Mouse (Mus musculus) CH12.LX (cell line): ENCODE measurements around the gene AU041133. TPM values are rescaled to one million over a fixed set of nuclear protein-coding genes. Genes with fewer than 3 reads are reported as not detected.

Experiments used
- DNase-seq: peaks from one replicate; pipeline ENCODE4 v3.0.0-alpha.2; 2013; ENCODE audit errors: extremely low read depth
- H3K27ac ChIP-seq: 2 replicates; pipeline ENCODE4 v1.5.1; 2012; ENCODE audit warnings: low read depth, mild to moderate bottlenecking, control low read depth, moderate library complexity; ENCODE audit not compliant: insufficient read depth
- H3K27me3 ChIP-seq: replicated peaks from 2 replicates; pipeline ENCODE3; 2012; ENCODE audit warnings: inconsistent platforms
- H3K36me3 ChIP-seq, 2 experiments: replicated peaks in 1 of 2; 2 replicates each; pipeline versions ENCODE3 to v1.6.1; 2012; ENCODE audit warnings: inconsistent platforms in 1 of 2, low read length in 1 of 2, mild to moderate bottlenecking in 1 of 2, mixed read lengths in 1 of 2, moderate library complexity in 1 of 2; ENCODE audit not compliant: control insufficient read depth in 1 of 2, insufficient read depth in 1 of 2
- H3K4me1 ChIP-seq, 2 experiments: 2 replicates each; pipeline ENCODE4 v1.6.1; 2012; ENCODE audit warnings: inconsistent platforms in 1 of 2, moderate library complexity in 1 of 2; ENCODE audit not compliant: insufficient read depth in 2 of 2, control insufficient read depth in 1 of 2
- H3K4me2 ChIP-seq: 2 replicates; pipeline ENCODE4 v1.6.1; 2012; ENCODE audit warnings: low read depth, mild to moderate bottlenecking, control low read depth; ENCODE audit not compliant: poor library complexity, insufficient read depth, severe bottlenecking
- H3K4me3 ChIP-seq, 3 experiments: fragments of 150-350 bp in 1 of 3; sonication (generic) in 1 of 3; replicated peaks in 1 of 3; 2 replicates each; pipeline versions ENCODE3 to v1.5.1; 2011 to 2012; ENCODE audit warnings: low read depth in 2 of 3, low read length in 2 of 3, mild to moderate bottlenecking in 2 of 3, moderate library complexity in 2 of 3, control low read depth in 1 of 3, improper control_type of control experiment in 1 of 3, inconsistent platforms in 1 of 3, mixed read lengths in 1 of 3; ENCODE audit not compliant: poor library complexity in 1 of 3
- H3K79me2 ChIP-seq: replicated peaks from 2 replicates; pipeline ENCODE4 v1.6.1; 2012; ENCODE audit warnings: mild to moderate bottlenecking, moderate library complexity; ENCODE audit not compliant: control insufficient read depth, poor library complexity, insufficient read depth, severe bottlenecking; ENCODE audit errors: extremely low read depth
- H3K9ac ChIP-seq: 2 replicates; pipeline ENCODE4 v1.6.1; 2012; ENCODE audit warnings: low read depth, mild to moderate bottlenecking, control low read depth, moderate library complexity; ENCODE audit not compliant: insufficient read depth
- H3K9me3 ChIP-seq: replicated peaks from 2 replicates; pipeline ENCODE3; 2012; ENCODE audit warnings: low read length, inconsistent platforms, mixed read lengths
- BHLHE40 ChIP-seq: IDR thresholded peaks from 2 replicates; pipeline ENCODE4 v1.6.1; 2011; ENCODE audit warnings: mild to moderate bottlenecking, low read depth, low read length, improper control_type of control experiment
- CHD1 ChIP-seq: IDR thresholded peaks from 2 replicates; pipeline ENCODE4 v1.6.1; 2012; ENCODE audit warnings: low read depth, low read length, improper control_type of control experiment, inconsistent platforms
- E2F4 ChIP-seq: IDR thresholded peaks from 2 replicates; pipeline ENCODE4 v1.6.1; 2011; ENCODE audit warnings: low read depth, low read length, improper control_type of control experiment; ENCODE audit not compliant: insufficient replicate concordance
- ELF1 ChIP-seq: IDR thresholded peaks from 2 replicates; pipeline ENCODE4 v1.6.1; 2014; ENCODE audit warnings: low read depth, mild to moderate bottlenecking, inconsistent platforms, low read length, improper control_type of control experiment
- EP300 ChIP-seq: IDR thresholded peaks from 2 replicates; pipeline ENCODE4 v1.6.1; 2011; ENCODE audit warnings: low read length, improper control_type of control experiment
- IRF4 ChIP-seq: IDR thresholded peaks from 2 replicates; pipeline ENCODE4 v1.6.1; 2014; ENCODE audit warnings: low read depth, mild to moderate bottlenecking, inconsistent platforms, low read length, improper control_type of control experiment
- JUN ChIP-seq: IDR thresholded peaks from 2 replicates; pipeline ENCODE4 v1.6.1; 2011; ENCODE audit warnings: low read depth, mild to moderate bottlenecking, low read length, improper control_type of control experiment, moderate library complexity; ENCODE audit not compliant: insufficient read depth
- MAFK ChIP-seq: IDR thresholded peaks from 2 replicates; pipeline ENCODE4 v1.6.1; 2011; ENCODE audit warnings: low read length, improper control_type of control experiment; ENCODE audit not compliant: insufficient replicate concordance
- MEF2A ChIP-seq: IDR thresholded peaks from 2 replicates; pipeline ENCODE4 v1.6.1; 2014; ENCODE audit warnings: low read depth, mild to moderate bottlenecking, inconsistent platforms, low read length, improper control_type of control experiment, borderline replicate concordance
- MXI1 ChIP-seq: IDR thresholded peaks from 2 replicates; pipeline ENCODE4 v1.6.1; 2011; ENCODE audit warnings: mild to moderate bottlenecking, low read depth, low read length, improper control_type of control experiment
- NELFE ChIP-seq: IDR thresholded peaks from 2 replicates; pipeline ENCODE4 v1.6.1; 2011; ENCODE audit warnings: low read depth, low read length, improper control_type of control experiment
- NRF1 ChIP-seq: IDR thresholded peaks from 2 replicates; pipeline ENCODE4 v1.6.1; 2014; ENCODE audit warnings: low read depth, mild to moderate bottlenecking, inconsistent platforms, low read length, improper control_type of control experiment, moderate library complexity
- PAX5 ChIP-seq: IDR thresholded peaks from 2 replicates; pipeline ENCODE4 v1.6.1; 2012; ENCODE audit warnings: low read length, inconsistent platforms, mixed read lengths
- POLR2A ChIP-seq: IDR thresholded peaks from 2 replicates; pipeline ENCODE4 v1.6.1; 2011; ENCODE audit warnings: low read depth, mild to moderate bottlenecking, improper control_type of control experiment, low read length
- POLR2AphosphoS2 ChIP-seq: IDR thresholded peaks from 2 replicates; pipeline ENCODE4 v1.6.1; 2011; ENCODE audit warnings: low read depth, low read length, improper control_type of control experiment
- RCOR1 ChIP-seq: conservative IDR thresholded peaks from 2 replicates; pipeline ENCODE4 v1.6.1; 2012; ENCODE audit warnings: low read depth, mild to moderate bottlenecking, inconsistent platforms, low read length, improper control_type of control experiment
- SIN3A ChIP-seq: IDR thresholded peaks from 2 replicates; pipeline ENCODE4 v1.6.1; 2012; ENCODE audit warnings: low read length, improper control_type of control experiment, inconsistent platforms
- SMC3 ChIP-seq: IDR thresholded peaks from 2 replicates; pipeline ENCODE4 v1.6.1; 2011; ENCODE audit warnings: low read depth, low read length, improper control_type of control experiment
- UBTF ChIP-seq: IDR thresholded peaks from 2 replicates; pipeline ENCODE4 v1.6.1; 2012; ENCODE audit warnings: low read depth, mild to moderate bottlenecking, inconsistent platforms, low read length, improper control_type of control experiment, moderate library complexity
- USF2 ChIP-seq: conservative IDR thresholded peaks from 2 replicates; pipeline ENCODE4 v1.6.1; 2011; ENCODE audit warnings: low read depth, low read length, improper control_type of control experiment
- ZC3H11A ChIP-seq: IDR thresholded peaks from 2 replicates; pipeline ENCODE4 v1.6.1; 2012; ENCODE audit warnings: low read depth, mild to moderate bottlenecking, inconsistent platforms, low read length, improper control_type of control experiment
- ZKSCAN1 ChIP-seq: IDR thresholded peaks from 2 replicates; pipeline ENCODE4 v1.6.1; 2012; ENCODE audit warnings: low read depth, inconsistent platforms, low read length, improper control_type of control experiment, borderline replicate concordance
- ZMIZ1 ChIP-seq: IDR thresholded peaks from 2 replicates; pipeline ENCODE4 v1.6.1; 2012; ENCODE audit warnings: low read depth, mild to moderate bottlenecking, inconsistent platforms, low read length, improper control_type of control experiment
- dilution Hi-C: fragments of 300-500 bp; cut with MboI; formaldehyde crosslinking; loops from 2 replicates; pipeline ENCODE4 v1.14.3; 2020; ENCODE audit warnings: low sequenced_read_pairs; ENCODE audit not compliant: extremely low pct_unique_long_range_greater_than_20kb, extremely low pct_ligation_motif_present
- in situ Hi-C: fragments of 300-500 bp; cut with MboI; formaldehyde crosslinking; loops from 3 replicates; pipeline ENCODE4 v1.14.3; 2019; ENCODE audit warnings: low sequenced_read_pairs, low pct_ligation_motif_present, low pct_unique_long_range_greater_than_20kb, mixed read lengths
- polyA plus RNA-seq: library from polyadenylated mRNA; unstranded; fragments of >175 nt; gene quantifications from 2 replicates; pipeline ENCODE4 v1.2.1, GENCODE M21; 2012; ENCODE audit warnings: low read depth; ENCODE audit not compliant: insufficient read length
- total RNA-seq, 2 experiments: library from RNA; depleted of rRNA; stranded (reverse); fragments of 300-350 nt in 1 of 2; fragments of >200 nt in 1 of 2; gene quantifications; 2 replicates each; pipeline ENCODE4 v1.2.3; 2012 to 2014

AU041133 gene
- total and polyA plus RNA-seq, 3 experiments: 1.3 to 5.0 (median 2.8) TPM

DNA sequence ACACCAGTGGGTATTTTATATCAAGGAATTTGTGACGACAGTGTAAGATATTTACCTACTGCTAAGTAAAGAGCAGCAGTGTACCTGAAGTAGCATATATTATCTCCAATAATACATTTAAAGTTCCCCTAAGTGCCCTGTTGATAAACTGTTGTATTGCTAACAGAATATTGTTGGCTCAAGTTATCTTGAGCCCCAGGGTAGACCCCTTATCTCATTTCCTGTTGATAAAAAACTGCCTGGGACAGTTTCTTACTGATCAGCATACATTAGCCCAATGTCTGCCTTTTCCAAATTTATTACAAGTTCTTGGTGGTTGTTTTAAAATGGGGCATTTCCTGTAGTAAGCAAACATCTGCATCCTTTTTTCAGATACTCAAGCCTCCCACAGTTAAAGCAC, 17.5 kb downstream of the AU041133 start:
- Histone ChIP-seq H3K4me1 (no peaks in the 10 kb centered on the region), H3K9me3 (peaks cover 24% of the 10 kb centered on the region), H3K27ac (no peak overlapping the region), H3K36me3 (peaks cover 12 to 46% of the 10 kb centered on the region in 2 experiments), H3K9ac (no peak overlapping the region), H3K4me2 (no peak overlapping the region), H3K4me3 (no peak overlapping the region), H3K27me3 (no peaks in the 10 kb centered on the region), H3K79me2 (no peaks in the 10 kb centered on the region)
- in situ Hi-C loops (no loop called here), dilution Hi-C loops (no loop called here)
- TF ChIP-seq IRF4 (no peak), UBTF (no peak), MXI1 (no peak), EP300 (no peak), SIN3A (no peak), POLR2A (no peak), CHD1 (no peak), POLR2AphosphoS2 (no peak), MEF2A (no peak), JUN (no peak), ZMIZ1 (no peak), MAFK (no peak)
- no peak for DNase-seq

DNA sequence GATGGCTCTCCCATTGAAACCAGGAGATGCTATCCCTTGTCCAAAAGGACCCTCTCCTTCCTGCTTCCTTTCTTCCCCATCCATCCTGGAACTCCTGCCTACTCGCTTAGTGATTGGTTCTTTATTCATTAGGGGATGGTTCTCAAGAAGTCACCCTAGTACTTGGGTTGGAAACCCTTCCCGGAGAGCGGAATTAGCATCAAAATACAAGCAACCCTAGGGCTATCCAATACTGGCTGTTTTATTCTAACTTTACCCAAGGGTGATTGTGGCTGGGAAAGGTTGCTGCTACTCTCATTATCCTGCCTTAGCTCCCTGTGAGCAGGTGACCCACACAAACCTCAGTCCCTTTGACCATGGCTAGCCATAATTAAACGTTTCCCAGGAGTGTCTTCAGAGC, 19.8 kb downstream of the AU041133 start:
- no peak overlapping the region for H3K4me3 ChIP-seq
- dilution Hi-C loops: no loop called here
- no peaks in the 10 kb centered on the region for H3K79me2 ChIP-seq
- no peaks in the 10 kb centered on the region for H3K27me3 ChIP-seq
- H3K27ac ChIP-seq: no peak overlapping the region
- H3K9me3 ChIP-seq: peaks cover 47% of the 10 kb centered on the region
- H3K9ac ChIP-seq: no peak overlapping the region
- in situ Hi-C loops: no loop called here
- peaks cover 25 to 59% of the 10 kb centered on the region in 2 experiments for H3K36me3 ChIP-seq
- H3K4me1 ChIP-seq: no peaks in the 10 kb centered on the region
- no peak for DNase-seq
- TF ChIP-seq POLR2AphosphoS2 (no peak), NELFE (no peak), BHLHE40 (no peak), PAX5 (no peak), JUN (no peak), ZKSCAN1 (no peak), USF2 (no peak), ZC3H11A (no peak), SMC3 (no peak), SIN3A (no peak), MXI1 (no peak), RCOR1 (no peak), UBTF (no peak), E2F4 (no peak), NRF1 (no peak), ELF1 (no peak)
- no peak overlapping the region for H3K4me2 ChIP-seq
